Mouse (Mus musculus) yolk sac, embryonic 10.5 days (tissue): ENCODE data around the gene Gas7.

Source experiments
- DNase-seq: peaks from one replicate; pipeline ENCODE4 v3.0.0-alpha.2; 2017; ENCODE audit warnings: low spot score

The Gas7 gene

DNA sequence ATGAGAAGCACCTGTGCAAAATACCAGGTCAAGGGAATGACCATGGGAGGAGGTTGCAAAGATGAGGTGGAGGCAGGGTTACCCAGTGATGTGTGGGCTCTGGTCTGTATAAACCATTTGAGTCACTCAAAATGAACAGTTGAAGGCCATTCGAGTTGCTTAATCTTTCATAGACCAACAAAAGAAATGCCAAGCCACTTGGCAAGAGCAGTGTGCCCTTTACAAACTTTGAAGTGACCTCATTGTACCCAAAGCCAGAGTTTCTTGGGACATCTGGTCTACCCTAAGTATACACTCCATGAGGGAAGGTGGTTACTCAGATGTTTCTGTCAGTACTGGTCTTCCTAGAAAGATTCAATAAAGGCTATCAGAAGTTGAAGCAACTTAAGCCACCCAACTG, 80.5 kb downstream of the Gas7 start:
- no peak for DNase-seq

DNA sequence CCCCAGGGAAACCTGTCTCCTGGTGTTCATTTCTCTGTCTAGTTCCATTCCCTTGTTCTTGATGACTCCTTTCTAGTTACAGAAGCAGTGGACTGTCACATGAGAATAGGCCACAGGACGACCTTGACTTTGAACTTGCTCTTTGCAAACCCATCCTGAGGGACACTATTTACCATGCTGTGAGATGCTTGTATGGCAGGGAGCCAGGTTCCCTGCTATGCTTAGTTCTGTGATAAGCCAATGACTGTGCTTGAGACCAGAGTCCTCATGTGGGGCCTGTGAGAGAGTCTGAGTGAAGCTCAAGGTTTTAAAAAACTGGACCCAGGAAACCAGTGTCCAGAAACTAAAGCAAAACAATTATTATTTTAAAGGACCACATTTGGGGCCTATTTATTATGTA, 81.2 kb downstream of the Gas7 start:
- DNase-seq, result no peak

DNA sequence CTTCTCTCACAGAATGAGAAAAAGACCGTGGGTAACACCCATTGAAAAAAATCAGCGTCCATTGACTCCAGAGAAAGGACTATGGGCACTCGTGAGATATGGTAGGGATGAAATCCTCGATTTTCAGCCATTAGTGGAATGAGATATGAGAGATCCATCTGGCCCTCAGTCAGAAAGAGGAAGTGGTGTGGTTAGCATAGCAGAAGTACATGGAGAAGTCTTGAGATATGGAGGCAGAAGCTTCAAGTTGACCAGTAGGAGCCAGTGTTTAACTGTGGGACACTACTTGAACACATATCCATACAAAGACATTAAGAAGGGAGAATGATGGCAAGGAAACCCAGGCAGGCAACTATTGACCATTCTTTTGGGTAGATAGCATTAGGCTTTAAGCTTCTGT, 82.1 kb downstream of the Gas7 start:
- no peak for DNase-seq

GRCm38 (mm10) chr11:67538557-67538956, 83.3 kb downstream of the Gas7 start:
- DNase-seq, result no peak

DNA sequence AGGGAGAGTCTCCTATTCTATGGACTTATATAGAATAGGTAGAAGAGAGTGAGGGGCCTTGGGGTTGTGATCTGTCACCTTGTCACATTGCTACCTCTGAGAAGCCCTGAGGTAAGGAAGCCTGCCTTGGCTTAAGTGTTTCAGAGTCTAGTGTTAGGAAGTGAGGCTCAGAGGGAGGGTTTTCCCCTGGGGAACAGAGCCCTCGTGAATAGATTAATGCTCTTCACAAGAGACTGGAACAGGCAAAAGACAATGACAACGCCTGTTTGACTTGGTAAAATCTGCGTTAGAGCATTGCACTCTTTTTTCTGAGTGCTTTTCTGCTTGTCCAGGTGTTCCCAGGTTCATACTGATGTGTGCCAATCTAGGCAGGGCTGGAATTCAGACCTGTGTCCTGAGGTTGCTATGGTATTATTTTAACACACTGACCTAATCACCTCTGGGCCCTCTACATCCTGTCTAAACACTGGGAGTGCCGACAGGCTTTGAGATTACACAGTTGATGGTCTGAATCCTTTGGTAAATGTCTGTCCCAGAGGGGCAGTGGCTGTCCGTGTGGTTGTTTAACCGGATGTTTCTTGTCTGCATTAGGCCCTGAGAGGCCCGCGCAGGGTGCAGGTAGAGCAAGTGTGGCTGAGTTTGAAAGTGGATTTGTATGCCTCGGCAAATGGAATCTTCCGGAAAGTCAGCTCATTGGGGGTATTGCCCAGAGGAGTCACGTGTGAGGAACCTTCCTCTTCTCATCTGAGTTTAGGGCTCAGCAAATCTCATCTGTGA, 89.6 kb downstream of the Gas7 start:
- DNase-seq, result peak; percentile 67

- DNase-seq, result no peak
Observed at GRCm38 (mm10) chr11:67546582-67546981, 91.3 kb downstream of the Gas7 start.

DNA sequence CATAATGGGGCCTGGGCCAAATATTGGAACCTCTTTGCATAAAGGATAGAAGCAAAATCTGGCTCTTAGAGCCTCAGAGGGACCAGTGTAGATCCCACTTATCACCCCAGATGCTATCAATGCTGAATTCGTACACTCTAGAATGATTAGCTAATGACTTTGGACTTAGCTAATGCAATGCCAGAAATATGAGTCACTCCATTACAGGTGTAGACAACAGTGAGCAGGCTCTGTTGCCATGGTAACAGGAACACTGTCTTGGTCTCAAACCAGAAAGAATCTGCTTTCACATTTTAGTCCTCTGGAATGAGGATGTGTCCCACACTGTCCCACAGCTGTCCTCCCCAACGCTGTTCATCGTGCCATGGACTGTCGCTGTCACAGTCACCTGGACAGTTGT, 94.1 kb downstream of the Gas7 start:
- DNase-seq, result no peak

DNA sequence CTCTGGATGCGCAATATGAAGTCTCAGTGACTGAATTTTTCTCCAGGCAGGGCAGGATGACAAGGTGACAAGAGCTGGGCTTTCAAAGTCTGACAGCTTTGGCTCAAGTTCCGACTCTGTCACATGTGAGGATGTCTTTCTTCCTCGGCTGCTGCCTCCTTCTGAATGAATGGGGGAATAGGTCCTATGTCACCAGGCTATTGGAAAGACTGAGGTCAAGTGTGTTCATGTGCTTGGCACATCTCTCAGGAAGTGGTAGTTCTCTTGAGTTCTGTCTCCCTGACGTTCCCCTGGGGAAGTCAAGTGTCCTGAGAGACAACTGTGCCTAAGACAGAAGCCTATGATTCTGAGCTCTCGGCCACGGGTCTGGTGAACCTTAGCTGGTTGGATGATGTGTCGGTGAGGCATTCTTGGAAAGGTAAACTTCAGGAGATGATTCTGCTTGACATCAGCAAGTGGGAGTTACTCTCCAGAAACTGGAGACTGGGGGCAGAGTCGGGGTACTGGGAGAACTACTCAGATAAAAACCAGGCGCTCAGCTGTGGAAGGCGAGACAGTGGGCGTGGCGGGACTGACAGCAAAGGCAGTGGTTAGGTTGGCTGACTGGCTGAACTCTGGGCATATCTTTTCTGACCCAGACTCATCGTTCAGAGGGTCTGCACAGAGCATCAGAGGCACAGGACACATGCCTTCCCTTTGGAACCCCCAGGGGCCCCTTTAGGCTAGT, 94.7 kb downstream of the Gas7 start:
- DNase-seq, result peak; percentile 24

DNA sequence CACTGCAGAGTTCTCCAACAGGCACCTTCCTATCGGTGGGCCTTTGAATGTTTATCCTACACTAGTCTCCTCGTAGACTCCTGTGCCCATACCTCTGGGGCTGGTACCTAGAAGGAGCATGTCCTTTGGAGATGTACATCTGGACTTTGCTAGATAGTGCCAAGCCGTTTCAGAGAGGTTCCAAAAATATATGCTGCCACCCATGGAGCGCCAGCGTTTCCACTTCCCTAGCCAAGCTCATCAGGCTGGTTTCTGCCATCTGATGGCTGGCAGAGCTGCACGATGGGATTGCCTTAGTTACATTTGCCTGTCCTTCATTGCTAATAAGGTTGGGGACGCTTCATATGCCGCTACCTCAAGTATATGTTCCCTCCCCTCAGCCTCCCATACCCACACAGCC, 97.2 kb downstream of the Gas7 start:
- no peak for DNase-seq

- DNase-seq, result no peak
Observed at GRCm38 (mm10) chr11:67554276-67554675, 99.0 kb downstream of the Gas7 start.

DNA sequence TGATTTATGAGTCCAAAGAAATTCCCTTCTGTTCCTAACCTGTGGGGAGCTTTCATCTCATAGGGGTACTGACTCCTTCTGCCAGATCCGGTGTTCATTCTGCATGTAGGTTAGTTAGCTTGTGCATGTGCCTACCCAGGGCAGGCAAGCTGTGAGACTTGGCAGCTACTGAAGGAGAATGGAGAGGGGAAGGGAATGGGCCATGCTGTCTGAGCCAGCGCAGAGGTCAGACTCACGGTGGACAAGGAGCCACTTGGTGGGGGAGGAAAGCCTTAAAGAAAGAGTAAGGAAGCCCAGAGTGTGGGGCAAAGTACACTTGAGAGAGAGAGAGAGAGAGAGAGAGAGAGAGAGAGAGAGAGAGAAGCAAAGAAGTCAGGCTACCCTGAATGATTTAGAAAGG, 101.1 kb downstream of the Gas7 start:
- peak; percentile 21 for DNase-seq

- no peak for DNase-seq
Observed at GRCm38 (mm10) chr11:67558772-67559448, 103.7 kb downstream of the Gas7 start.

- DNase-seq, result no peak
Observed at GRCm38 (mm10) chr11:67559522-67559921, 104.3 kb downstream of the Gas7 start.

GRCm38 (mm10) chr11:67561631-67562030, 106.4 kb downstream of the Gas7 start:
- DNase-seq, result peak; percentile 27

GRCm38 (mm10) chr11:67563141-67563540, 107.9 kb downstream of the Gas7 start:
- no peak for DNase-seq

- DNase-seq, result no peak
Observed at GRCm38 (mm10) chr11:67564003-67564637, 108.9 kb downstream of the Gas7 start.

DNA sequence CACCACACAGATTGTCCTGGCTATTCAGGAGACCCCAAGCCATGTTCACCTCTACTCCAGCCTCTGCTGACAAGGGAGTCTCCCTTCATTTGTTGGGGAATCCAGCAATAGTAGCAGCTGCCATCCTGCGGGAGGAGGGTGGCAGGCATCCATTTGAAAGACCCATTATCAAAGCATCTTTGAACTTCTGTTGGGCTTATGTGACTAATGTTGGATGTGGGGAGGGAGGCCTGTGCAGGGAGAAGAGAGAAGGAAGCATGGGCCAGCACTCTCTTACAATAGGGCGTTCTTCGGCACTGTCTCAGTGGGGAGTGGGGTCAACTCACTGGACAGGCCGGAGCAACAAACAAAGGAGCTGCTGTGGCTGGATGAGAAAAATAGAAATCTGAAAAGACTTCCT, 110.3 kb downstream of the Gas7 start:
- DNase-seq, result no peak

DNA sequence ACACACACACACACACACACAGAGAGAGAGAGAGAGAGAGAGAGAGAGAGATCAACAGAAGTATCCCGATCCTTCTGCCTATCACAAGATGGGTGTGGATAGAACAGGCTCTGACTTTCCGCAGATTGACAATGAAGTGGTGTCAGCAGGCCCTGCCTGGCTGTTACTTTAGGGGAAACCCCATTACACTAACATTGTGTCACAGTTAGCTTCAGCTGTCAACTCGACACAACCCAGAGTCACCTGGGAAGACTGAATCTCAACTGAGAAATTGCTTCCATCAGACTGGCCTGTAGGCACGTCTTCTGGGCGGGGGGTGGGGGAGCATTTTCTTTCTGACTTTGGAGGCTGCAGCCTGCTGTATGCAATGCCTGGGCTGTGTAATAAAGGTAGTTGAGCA, 111.5 kb downstream of the Gas7 start:
- no peak for DNase-seq

GRCm38 (mm10) chr11:67567184-67567583, 111.9 kb downstream of the Gas7 start:
- no peak for DNase-seq

DNA sequence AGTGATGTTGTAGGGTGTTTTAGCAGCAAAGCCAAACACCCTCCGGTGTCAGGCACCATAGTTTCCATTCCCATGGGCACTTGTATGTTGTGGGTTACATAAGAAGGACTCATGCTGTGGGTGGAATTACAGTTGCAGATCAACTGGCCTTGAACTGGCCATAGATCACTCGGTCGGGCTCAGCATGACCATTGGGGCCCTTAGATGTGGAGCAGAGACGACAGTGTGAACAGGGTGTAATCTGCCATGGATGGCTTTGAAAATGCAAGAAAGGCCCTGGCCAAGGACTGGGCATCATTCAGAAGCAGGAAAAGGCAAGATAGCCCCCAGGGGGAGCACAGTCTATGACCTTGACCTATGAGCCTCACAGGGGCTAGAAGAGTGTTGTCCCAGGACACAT, 112.8 kb downstream of the Gas7 start:
- DNase-seq, result no peak

GRCm38 (mm10) chr11:67568815-67569214, 113.6 kb downstream of the Gas7 start:
- no peak for DNase-seq

GRCm38 (mm10) chr11:67570947-67571346, 115.7 kb downstream of the Gas7 start:
- DNase-seq, result no peak

- no peak for DNase-seq
Observed at GRCm38 (mm10) chr11:67574344-67574743, 119.1 kb downstream of the Gas7 start.
